Mouse (Mus musculus) liver, embryonic 14.5 days (tissue): ENCODE data around the gene Mta2.
"Not testable (repeated sequence)": the region's sequence is repeated elsewhere in the genome, so short reads cannot be mapped to it uniquely, and the experiment has no call there.

Source experiments
- CTCF ChIP-seq: IDR thresholded peaks from 2 replicates; pipeline ENCODE4 v1.5.1; 2016; ENCODE audit warnings: antibody characterized with exemption, low read depth, control low read depth
- EP300 ChIP-seq: IDR thresholded peaks from 2 replicates; pipeline ENCODE4 v1.6.1; 2016; ENCODE audit warnings: antibody characterized with exemption, low read depth

DNA sequence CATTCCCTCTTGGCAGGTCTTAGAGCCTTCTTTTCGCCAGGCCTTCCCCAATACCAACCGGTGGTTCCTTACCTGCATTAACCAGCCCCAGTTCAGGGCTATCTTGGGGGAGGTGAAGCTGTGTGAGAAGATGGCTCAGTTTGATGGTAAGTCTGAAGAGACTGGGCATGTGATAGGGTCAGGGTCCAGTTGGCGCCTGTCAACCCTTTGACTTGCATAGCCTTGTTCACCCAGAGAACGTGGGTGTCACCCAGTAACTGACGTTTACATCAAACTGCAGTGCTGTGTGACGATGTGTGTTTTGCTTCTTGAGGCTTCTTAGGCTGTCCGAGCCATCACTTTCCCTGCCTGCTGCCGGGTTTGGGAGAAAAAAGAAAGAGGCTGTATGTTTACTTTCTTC is 30.8 kb downstream of the Mta2 start:
- TF ChIP-seq CTCF, EP300: not testable (repeated sequence)
